Mouse (Mus musculus): ENCODE results near the gene Perp.

DNA sequence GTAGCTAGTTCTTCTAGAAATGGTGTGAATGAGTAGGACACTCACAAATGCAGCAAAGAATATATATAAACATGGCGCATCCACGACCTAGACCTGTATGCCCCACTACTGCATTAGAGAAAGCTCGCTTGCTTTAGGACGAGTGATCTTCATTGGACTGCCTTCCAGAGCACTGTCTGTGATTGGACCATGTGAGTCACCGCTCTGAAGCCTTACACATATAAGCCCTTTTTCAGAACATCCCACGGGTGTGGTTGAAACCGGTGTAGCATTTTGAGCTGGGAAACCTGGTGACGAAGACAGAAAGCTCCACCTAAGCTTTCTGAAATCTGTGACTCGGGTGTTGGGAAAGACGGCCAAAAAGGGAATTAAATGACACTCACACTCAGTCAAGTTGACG is 16.0 kb downstream of the Perp start:
- TF ChIP-seq CTCF (IDR thresholded peaks at IDR 0.05; ENCODE audit: low read depth, low read length), result no peak
- no peak for TF ChIP-seq POLR2A (IDR thresholded peaks at IDR 0.05; ENCODE audit: extremely low read depth, insufficient read depth, low read length)

All from liver, adult 2 months (tissue).